Mouse (Mus musculus) MEL (cell line): ENCODE results near the gene Suclg2. TPM values are rescaled to one million over a fixed set of nuclear protein-coding genes. Genes with fewer than 3 reads are reported as not detected.

Experiments
- DNase-seq: peaks from one replicate; pipeline ENCODE4 v3.0.0; 2011; ENCODE audit warnings: low read depth, low spot score
- H3K27ac ChIP-seq: 2 replicates; pipeline ENCODE4 v1.5.1; 2012; ENCODE audit warnings: low read depth, mild to moderate bottlenecking, control low read depth, low read length, moderate library complexity; ENCODE audit not compliant: control insufficient read depth
- H3K27me3 ChIP-seq, 2 experiments: fragments of 150-350 bp in 1 of 2; sonication (generic) in 1 of 2; 2 replicates each; pipeline ENCODE4 v1.6.1; 2012; ENCODE audit warnings: low read length in 2 of 2, mild to moderate bottlenecking in 2 of 2, improper control_type of control experiment in 1 of 2, moderate library complexity in 1 of 2; ENCODE audit not compliant: insufficient read depth in 2 of 2, control insufficient read depth in 1 of 2
- H3K36me3 ChIP-seq, 2 experiments: 2 replicates each; pipeline ENCODE4 v1.6.1; 2012 to 2014; ENCODE audit warnings: low read length in 2 of 2, improper control_type of control experiment in 1 of 2, inconsistent platforms in 1 of 2, mild to moderate bottlenecking in 1 of 2; ENCODE audit not compliant: insufficient read depth in 2 of 2, control insufficient read depth in 1 of 2
- H3K4me1 ChIP-seq, 2 experiments: fragments of 150-350 bp in 1 of 2; sonication (generic) in 1 of 2; 2 replicates each; pipeline ENCODE4 v1.6.1; 2012; ENCODE audit warnings: low read length in 2 of 2, improper control_type of control experiment in 1 of 2, mild to moderate bottlenecking in 1 of 2; ENCODE audit not compliant: insufficient read depth in 2 of 2, control insufficient read depth in 1 of 2
- H3K4me3 ChIP-seq, 2 experiments: fragments of 150-350 bp in 1 of 2; sonication (generic) in 1 of 2; 2 replicates each; pipeline ENCODE4 v1.5.1; 2012; ENCODE audit warnings: low read depth in 2 of 2, low read length in 2 of 2, mild to moderate bottlenecking in 2 of 2, moderate library complexity in 2 of 2, control low read depth in 1 of 2, improper control_type of control experiment in 1 of 2; ENCODE audit not compliant: control insufficient read depth in 1 of 2, insufficient read depth in 1 of 2
- H3K79me2 ChIP-seq: 2 replicates; pipeline ENCODE4 v1.6.1; 2012; ENCODE audit warnings: mild to moderate bottlenecking, low read length, moderate library complexity; ENCODE audit not compliant: control insufficient read depth, poor library complexity, insufficient read depth
- H3K9ac ChIP-seq: 2 replicates; pipeline ENCODE4 v1.6.1; 2012; ENCODE audit warnings: low read depth, mild to moderate bottlenecking, control low read depth, low read length, moderate library complexity; ENCODE audit not compliant: control insufficient read depth, poor library complexity, severe bottlenecking
- H3K9me3 ChIP-seq: fragments of 150-350 bp; sonication (generic); replicated peaks from 2 replicates; pipeline ENCODE4 v1.6.1; 2012; ENCODE audit warnings: mild to moderate bottlenecking, low read length, improper control_type of control experiment, moderate library complexity; ENCODE audit not compliant: insufficient read depth
- CHD2 ChIP-seq: IDR thresholded peaks from 2 replicates; pipeline ENCODE4 v1.6.1; 2011; ENCODE audit warnings: low read length, improper control_type of control experiment
- CTCF ChIP-seq, 3 experiments: IDR thresholded peaks in 2 of 3; conservative IDR thresholded peaks in 1 of 3; 2 replicates each; pipeline ENCODE4 v1.5.1; 2011 to 2012; ENCODE audit warnings: low read length in 3 of 3, low read depth in 2 of 3, mild to moderate bottlenecking in 2 of 3, improper control_type of control experiment in 1 of 3, inconsistent platforms in 1 of 3, mixed read lengths in 1 of 3, moderate library complexity in 1 of 3; ENCODE audit not compliant: control insufficient read depth in 1 of 3, insufficient read depth in 1 of 3, poor library complexity in 1 of 3, severe bottlenecking in 1 of 3
- EP300 ChIP-seq, 2 experiments: IDR thresholded peaks; 2 replicates each; pipeline ENCODE4 v1.6.1; 2011; ENCODE audit warnings: improper control_type of control experiment in 2 of 2, low read length in 2 of 2, low read depth in 1 of 2, mild to moderate bottlenecking in 1 of 2
- ETS1 ChIP-seq: IDR thresholded peaks from 2 replicates; pipeline ENCODE4 v1.6.1; 2012; ENCODE audit warnings: low read depth, mild to moderate bottlenecking, inconsistent platforms, low read length, improper control_type of control experiment, moderate library complexity
- GATA1 ChIP-seq: IDR thresholded peaks from 2 replicates; pipeline ENCODE4 v1.6.1; 2011; ENCODE audit warnings: low read depth, low read length, improper control_type of control experiment
- HCFC1 ChIP-seq: IDR thresholded peaks from 2 replicates; pipeline ENCODE4 v1.6.1; 2012; ENCODE audit warnings: low read depth, mild to moderate bottlenecking, inconsistent platforms, low read length, improper control_type of control experiment, moderate library complexity
- MAFK ChIP-seq: IDR thresholded peaks from 2 replicates; pipeline ENCODE4 v1.6.1; 2011; ENCODE audit warnings: low read depth, mild to moderate bottlenecking, low read length, improper control_type of control experiment, borderline replicate concordance
- MAX ChIP-seq: IDR thresholded peaks from 2 replicates; pipeline ENCODE4 v1.6.1; 2011; ENCODE audit warnings: low read length, improper control_type of control experiment
- MEF2A ChIP-seq: IDR thresholded peaks from 2 replicates; pipeline ENCODE4 v1.6.1; 2014; ENCODE audit warnings: low read depth, mild to moderate bottlenecking, inconsistent platforms, low read length, improper control_type of control experiment; ENCODE audit not compliant: poor library complexity, insufficient replicate concordance, severe bottlenecking; ENCODE audit errors: extremely low read depth
- MYB ChIP-seq: IDR thresholded peaks from 2 replicates; pipeline ENCODE4 v1.6.1; 2011; ENCODE audit warnings: mild to moderate bottlenecking, low read depth, low read length, improper control_type of control experiment
- MYC ChIP-seq: IDR thresholded peaks from 2 replicates; pipeline ENCODE4 v1.6.1; 2011; ENCODE audit warnings: low read depth, mild to moderate bottlenecking, low read length, improper control_type of control experiment, moderate library complexity
- NRF1 ChIP-seq: IDR thresholded peaks from 2 replicates; pipeline ENCODE4 v1.6.1; 2014; ENCODE audit warnings: low read depth, mild to moderate bottlenecking, inconsistent platforms, low read length, improper control_type of control experiment, moderate library complexity; ENCODE audit not compliant: poor library complexity, insufficient read depth, severe bottlenecking
- RAD21 ChIP-seq: IDR thresholded peaks from 2 replicates; pipeline ENCODE4 v1.6.1; 2011; ENCODE audit warnings: mild to moderate bottlenecking, low read depth, low read length, improper control_type of control experiment
- UBTF ChIP-seq: IDR thresholded peaks from 2 replicates; pipeline ENCODE4 v1.6.1; 2012; ENCODE audit warnings: low read depth, mild to moderate bottlenecking, inconsistent platforms, low read length, improper control_type of control experiment, moderate library complexity, borderline replicate concordance; ENCODE audit not compliant: insufficient read depth
- USF2 ChIP-seq, 2 experiments: IDR thresholded peaks; 2 replicates each; pipeline ENCODE4 v1.6.1; 2011 to 2012; ENCODE audit warnings: improper control_type of control experiment in 2 of 2, low read length in 2 of 2, borderline replicate concordance in 1 of 2, inconsistent platforms in 1 of 2, low read depth in 1 of 2, mild to moderate bottlenecking in 1 of 2; ENCODE audit not compliant: insufficient read depth in 1 of 2
- ZKSCAN1 ChIP-seq: IDR thresholded peaks from 2 replicates; pipeline ENCODE4 v1.6.1; 2012; ENCODE audit warnings: low read depth, mild to moderate bottlenecking, inconsistent platforms, low read length, improper control_type of control experiment, moderate library complexity
- ZNF384 ChIP-seq: IDR thresholded peaks from 2 replicates; pipeline ENCODE4 v1.6.1; 2012; ENCODE audit warnings: low read depth, mild to moderate bottlenecking, inconsistent platforms, low read length, improper control_type of control experiment
- polyA plus RNA-seq, 2 experiments: library from polyadenylated mRNA; stranded (reverse) in 1 of 2; unstranded in 1 of 2; fragments of >175 nt in 1 of 2; fragments of >200 nt in 1 of 2; gene quantifications; 2 replicates each; pipeline versions ENCODE4 v1.2.1 to v1.2.4; 2012; ENCODE audit warnings: low replicate concordance in 2 of 2, low read depth in 1 of 2; ENCODE audit not compliant: insufficient read length in 2 of 2, insufficient read depth in 1 of 2, missing spikeins in 1 of 2
- total RNA-seq: library from RNA; depleted of rRNA; stranded (reverse); fragments of 300-350 nt; gene quantifications from 2 replicates; pipeline ENCODE4 v1.2.3, GENCODE M21; 2012

Suclg2 gene
- total and polyA plus RNA-seq, 3 experiments = 40.0 to 46.5 TPM; not detected in 1

DNA sequence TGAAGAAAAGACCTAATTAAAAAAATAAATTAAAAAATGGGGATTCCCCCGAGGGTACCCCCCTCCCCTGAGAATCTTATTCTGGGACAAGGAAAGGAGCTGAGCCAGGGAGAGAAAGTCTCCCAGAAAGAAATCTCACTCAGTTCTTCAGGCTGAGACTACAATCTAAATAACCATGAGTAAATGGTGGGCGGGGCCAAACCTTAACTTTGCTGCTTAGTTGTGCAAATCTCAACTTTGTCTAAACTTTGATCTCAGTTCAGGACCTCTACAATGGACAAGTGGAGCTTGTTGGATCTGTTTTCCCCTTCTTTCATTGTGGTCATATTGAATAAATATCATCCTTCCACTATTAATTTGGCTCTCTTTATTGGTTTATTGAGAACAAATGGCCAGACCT is 272.4 kb downstream of the Suclg2 start:
- no peak for DNase-seq
- Histone ChIP-seq H3K27me3 (peaks cover 0 to 1% of the 10 kb centered on the region in 2 experiments; a peak in 2 of 4 replicates), H3K27ac (no peak overlapping the region), H3K4me3 (no peak overlapping the region), H3K36me3 (no peaks in the 10 kb centered on the region), H3K9ac (no peak overlapping the region), H3K4me1 (no peaks in the 10 kb centered on the region), H3K9me3 (no peaks in the 10 kb centered on the region), H3K79me2 (no peaks in the 10 kb centered on the region)
- TF ChIP-seq EP300 (IDR thresholded peaks at IDR 0.05; ENCODE audit: low read depth in 1 of 2, low read length in 2 of 2) (no peak), UBTF (no peak), MYB (no peak), MEF2A (no peak), CTCF (IDR thresholded peaks at IDR 0.05 in 2 of 3, conservative IDR thresholded peaks at IDR 0.05 in 1 of 3; ENCODE audit: control insufficient read depth in 1 of 3, insufficient read depth in 1 of 3, low read depth in 2 of 3, low read length in 3 of 3, poor library complexity in 1 of 3, severe bottlenecking in 1 of 3) (no peak), ZNF384 (no peak), CHD2 (no peak), ZKSCAN1 (no peak), ETS1 (no peak), RAD21 (no peak), NRF1 (no peak)

DNA sequence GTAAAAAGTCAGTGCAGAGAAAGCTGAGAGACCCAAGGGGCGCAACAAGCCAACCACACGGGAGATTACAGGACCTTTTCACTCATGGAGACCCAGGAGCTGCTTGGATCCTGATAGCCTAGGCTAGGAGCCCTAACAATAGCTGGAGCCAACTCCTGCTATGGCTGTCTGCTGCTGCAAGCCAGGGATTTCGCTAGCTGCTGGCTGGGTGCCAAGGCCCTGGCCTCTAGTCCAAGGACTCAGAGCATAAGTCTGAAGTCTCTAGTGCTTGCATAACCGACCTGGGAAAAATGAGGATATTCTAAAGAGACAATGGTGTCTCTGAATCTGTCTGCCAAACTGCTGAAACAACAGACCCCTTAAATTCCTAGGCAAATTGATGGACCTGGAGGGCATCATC is 273.6 kb downstream of the Suclg2 start:
- no peaks in the 10 kb centered on the region for H3K4me1 ChIP-seq
- peaks cover 0 to 1% of the 10 kb centered on the region in 2 experiments; a peak in 2 of 4 replicates for H3K27me3 ChIP-seq
- no peaks in the 10 kb centered on the region for H3K36me3 ChIP-seq
- no peak overlapping the region for H3K9ac ChIP-seq
- TF ChIP-seq MAFK (no peak), CTCF (IDR thresholded peaks at IDR 0.05 in 2 of 3, conservative IDR thresholded peaks at IDR 0.05 in 1 of 3; ENCODE audit: control insufficient read depth in 1 of 3, insufficient read depth in 1 of 3, low read depth in 2 of 3, low read length in 3 of 3, poor library complexity in 1 of 3, severe bottlenecking in 1 of 3) (no peak), USF2 (IDR thresholded peaks at IDR 0.05; ENCODE audit: borderline replicate concordance in 1 of 2, insufficient read depth in 1 of 2, low read depth in 1 of 2, low read length in 2 of 2) (no peak), GATA1 (no peak), CHD2 (no peak), HCFC1 (no peak), MYC (no peak), UBTF (no peak), MAX (no peak)
- H3K9me3 ChIP-seq = no peaks in the 10 kb centered on the region
- H3K79me2 ChIP-seq = no peaks in the 10 kb centered on the region
- no peak overlapping the region for H3K4me3 ChIP-seq
- DNase-seq = no peak
- H3K27ac ChIP-seq = no peak overlapping the region
